Mouse (Mus musculus) lung, embryonic 14.5 days (tissue): Measurements from ENCODE around the gene Prkce. TPM values are rescaled to one million over a fixed set of nuclear protein-coding genes. Genes with fewer than 3 reads are reported as not detected.

Source experiments
- ATAC-seq: fragments of 200-750 bp; cut with Nextera tagmentation; 2 replicates; pipeline ENCODE4 v1.8.0; 2017; ENCODE audit warnings: mild to moderate bottlenecking, moderate TSS enrichment, moderate library complexity; ENCODE audit not compliant: insufficient read depth
- DNase-seq: peaks from one replicate; pipeline ENCODE4 v3.0.0-alpha.2; 2015
- H3K27ac ChIP-seq: fragments of 300-500 bp; sonication (generic); 2 replicates; pipeline ENCODE4 v1.5.1; 2014; ENCODE audit warnings: low read depth, mild to moderate bottlenecking, moderate library complexity
- H3K27me3 ChIP-seq: fragments of 300-500 bp; sonication (generic); 2 replicates; pipeline ENCODE4 v1.6.1; 2014; ENCODE audit warnings: low read length, control low read depth; ENCODE audit not compliant: insufficient read depth
- H3K36me3 ChIP-seq: fragments of 300-500 bp; sonication (generic); 2 replicates; pipeline ENCODE4 v1.6.1; 2014; ENCODE audit warnings: control low read depth; ENCODE audit not compliant: insufficient read depth
- H3K4me1 ChIP-seq: fragments of 300-500 bp; sonication (generic); 2 replicates; pipeline ENCODE4 v1.6.1; 2014; ENCODE audit warnings: antibody characterized with exemption, control low read depth; ENCODE audit not compliant: insufficient read depth
- H3K4me2 ChIP-seq: fragments of 300-500 bp; sonication (generic); 2 replicates; pipeline ENCODE4 v1.6.1; 2014; ENCODE audit warnings: mild to moderate bottlenecking
- H3K4me3 ChIP-seq: fragments of 300-500 bp; sonication (generic); 2 replicates; pipeline ENCODE4 v1.5.1; 2014; ENCODE audit warnings: low read depth, low read length
- H3K9ac ChIP-seq: fragments of 300-500 bp; sonication (generic); 2 replicates; pipeline ENCODE4 v1.6.1; 2014
- H3K9me3 ChIP-seq: fragments of 300-500 bp; sonication (generic); 2 replicates; pipeline ENCODE4 v1.6.1; 2016; ENCODE audit warnings: low read depth, low read length, control low read depth
- CTCF ChIP-seq: IDR thresholded peaks from 2 replicates; pipeline ENCODE4 v1.5.1; 2016; ENCODE audit warnings: antibody characterized with exemption, low read depth
- WGBS: fragments of 180-500 bp; shearing (Covaris S2); extraction: QIAGEN DNeasy Blood & Tissue Kit; methylation state at CpG from one replicate; pipeline ENCODE4 v1.1.7; 2014; 5-methylcytosine and 5-hydroxymethylcytosine counted together
- polyA plus RNA-seq: library from polyadenylated mRNA; unstranded; fragments of >200 nt; fragmentation: Nextera tagmentation; extraction: Ambion mirVana; gene quantifications from 2 replicates; pipeline ENCODE4 v1.2.1, GENCODE M21; 2014

The Prkce gene
- polyA plus RNA-seq, 1 experiment from 2014 or later, result 10.1 TPM

DNA sequence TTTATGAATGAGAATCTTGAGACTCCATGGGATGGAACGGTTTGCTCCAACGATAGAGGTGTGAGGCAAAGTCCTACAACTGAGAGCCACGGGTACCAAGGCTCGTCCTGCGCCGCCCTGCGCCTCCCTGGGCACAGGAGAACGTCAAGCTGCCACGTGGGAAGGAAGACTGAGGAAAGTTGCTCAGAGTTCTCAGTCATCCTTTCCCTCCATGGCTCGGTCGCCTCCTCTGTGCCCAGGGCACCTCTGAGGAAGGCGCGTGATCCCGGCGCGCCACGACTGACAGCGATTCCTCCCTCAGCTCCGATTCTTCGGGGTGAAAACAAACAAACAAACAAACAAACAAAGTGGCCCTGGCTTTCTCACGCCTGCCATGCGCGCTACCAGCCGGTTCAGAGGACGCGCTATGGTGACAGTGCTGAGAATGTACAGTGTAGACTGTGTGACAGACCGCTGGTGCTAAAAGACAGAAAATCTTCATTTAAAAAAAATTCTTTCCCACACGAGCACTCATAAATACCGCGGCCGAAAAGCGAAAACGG, 23.0 kb upstream of the Prkce start:
- Histone ChIP-seq H3K27me3 (no peaks in the 10 kb centered on the region), H3K4me1 (no peaks in the 10 kb centered on the region), H3K4me2 (peak overlapping the region; percentile 91), H3K9ac (peak overlapping the region; percentile 80), H3K4me3 (peak overlapping the region; percentile 72), H3K27ac (peak overlapping the region; percentile 56; the same call in 1 of the 2 replicates), H3K9me3 (no peaks in the 10 kb centered on the region), H3K36me3 (peaks cover 4% of the 10 kb centered on the region; the same call in 1 of the 2 replicates)
- WGBS, result under 1% methylated on average over 33 of the region's 33 CpGs
- DNase-seq, result no peak
- peak; percentile 85 for ATAC-seq
- no peak for TF ChIP-seq CTCF

DNA sequence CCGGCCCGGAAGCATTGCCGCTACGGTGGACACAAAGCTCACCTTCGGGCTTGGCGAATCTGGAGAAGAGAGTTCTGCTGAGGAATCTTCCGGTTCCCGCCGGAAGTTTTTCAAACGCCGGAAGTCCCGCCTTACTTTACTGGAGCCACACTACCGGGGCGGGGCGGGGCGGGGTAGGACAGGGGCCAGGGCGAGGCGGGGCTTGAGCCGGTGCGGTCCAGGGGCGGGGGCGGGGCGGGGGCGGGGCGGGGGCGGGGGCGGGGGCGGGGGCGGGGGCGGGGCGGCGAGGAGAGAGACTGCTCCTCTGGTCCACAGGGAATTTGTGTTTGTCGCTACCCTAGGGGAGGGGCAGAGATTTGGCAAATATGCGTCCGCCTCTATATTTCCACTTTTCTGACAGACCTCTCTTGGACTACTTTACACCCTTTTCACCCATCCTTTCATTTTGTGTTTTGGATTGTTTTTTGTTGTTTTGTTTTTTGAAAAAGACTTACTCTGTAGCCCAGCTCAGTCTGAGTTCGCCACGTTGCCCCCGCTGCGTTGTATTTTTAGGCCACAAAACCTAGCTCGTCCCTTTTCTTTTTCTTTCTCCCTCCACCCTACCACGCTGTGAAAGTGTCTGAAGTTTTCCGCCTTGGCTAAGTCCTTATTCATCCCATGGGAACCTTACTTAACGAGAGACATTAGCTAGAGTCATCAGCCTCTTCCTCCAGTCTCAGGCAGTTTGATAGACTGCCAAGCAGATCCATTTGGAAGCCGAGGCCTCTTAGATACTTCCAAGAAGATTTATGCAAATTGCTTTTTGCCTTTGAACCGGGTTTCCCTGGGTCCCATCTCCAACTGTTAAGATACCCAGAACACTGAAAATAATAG, 22.3 kb upstream of the Prkce start, which contains the start of gene Srbd1:
Gene Srbd1, minus strand, starts transcription at position 97 of the 873 bp plus-strand sequence.
- no peaks in the 10 kb centered on the region for H3K27me3 ChIP-seq
- DNase-seq (peak; percentile 97), ATAC-seq (peak; percentile 96)
- H3K36me3 ChIP-seq, result 0 out of 2 replicates have a peak, but pooled peaks cover 4% of the 10 kb centered on the region
- no peaks in the 10 kb centered on the region for H3K4me1 ChIP-seq
- peak within 1 kb of the TSS; percentile 72 for H3K4me3 ChIP-seq
- H3K27ac ChIP-seq, result peak within 1 kb of the TSS; percentile 56; the same call in 1 of the 2 replicates
- H3K9me3 ChIP-seq, result no peaks in the 10 kb centered on the region
- peak within 1 kb of the TSS; percentile 91 for H3K4me2 ChIP-seq
- TF ChIP-seq CTCF, result no peak
- WGBS, result 3% methylated on average over 32 of the region's 45 CpGs
- peak within 1 kb of the TSS; percentile 80 for H3K9ac ChIP-seq

DNA sequence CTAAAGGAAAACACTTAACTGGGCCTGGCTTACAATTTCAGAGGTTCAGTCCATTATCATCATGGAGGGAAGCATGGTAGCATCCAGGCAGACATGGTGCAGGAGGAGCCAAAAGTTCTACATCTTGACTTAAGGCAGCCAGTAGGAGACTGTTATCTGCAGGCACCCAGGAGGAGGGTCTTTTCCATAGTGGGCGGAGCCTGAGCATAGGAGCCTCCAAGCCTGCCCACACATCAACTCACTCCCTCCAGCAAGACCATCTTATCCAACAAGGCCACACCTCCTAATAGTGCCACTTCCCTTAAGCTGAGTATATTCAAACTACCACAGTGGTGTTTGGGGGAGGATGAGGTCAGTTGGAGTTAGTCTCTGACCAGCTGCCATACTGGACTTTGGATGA, 17.9 kb upstream of the Prkce start:
- no peak for DNase-seq
- no peaks in the 10 kb centered on the region for H3K27me3 ChIP-seq
- H3K9ac ChIP-seq, result no peak overlapping the region
- no peak overlapping the region for H3K27ac ChIP-seq
- no peaks in the 10 kb centered on the region for H3K4me1 ChIP-seq
- no peak overlapping the region for H3K4me2 ChIP-seq
- no peaks in the 10 kb centered on the region for H3K9me3 ChIP-seq
- no peaks in the 10 kb centered on the region for H3K36me3 ChIP-seq
- no peak for TF ChIP-seq CTCF
- WGBS, result 81% methylated on average over 1 of the region's 1 CpGs
- no peak for ATAC-seq
- no peak overlapping the region for H3K4me3 ChIP-seq

DNA sequence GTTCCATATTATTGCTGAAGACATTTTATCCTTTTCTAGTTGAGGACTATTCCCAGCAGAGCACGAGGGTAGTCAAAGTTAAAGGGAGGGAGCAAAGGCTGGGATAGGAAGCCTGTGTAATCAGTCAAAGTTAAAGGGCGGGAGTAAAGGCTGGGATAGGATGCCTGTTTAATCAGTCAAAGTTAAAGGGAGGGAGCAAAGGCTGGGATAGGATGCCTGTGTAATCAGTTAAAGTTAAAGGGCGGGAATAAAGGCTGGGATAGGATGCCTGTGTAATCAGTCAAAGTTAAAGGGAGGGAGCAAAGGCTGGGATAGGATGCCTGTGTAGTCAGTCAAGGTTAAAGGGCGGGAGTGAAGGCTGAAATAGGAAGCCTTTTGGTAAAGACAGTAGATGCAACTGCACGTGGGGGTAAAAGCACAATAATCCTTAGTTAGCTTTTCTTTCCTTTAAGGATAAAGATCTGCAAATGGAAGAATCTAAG, 16.7 kb upstream of the Prkce start:
- TF ChIP-seq CTCF, result no peak
- H3K36me3 ChIP-seq, result no peaks in the 10 kb centered on the region
- H3K4me3 ChIP-seq, result no peak overlapping the region
- no peaks in the 10 kb centered on the region for H3K4me1 ChIP-seq
- no peak overlapping the region for H3K9ac ChIP-seq
- WGBS, result 7% methylated on average over 5 of the region's 5 CpGs
- H3K27ac ChIP-seq, result no peak overlapping the region
- H3K27me3 ChIP-seq, result no peaks in the 10 kb centered on the region
- no peak overlapping the region for H3K4me2 ChIP-seq
- DNase-seq (peak; percentile 91), ATAC-seq (peak; percentile 95)
- no peaks in the 10 kb centered on the region for H3K9me3 ChIP-seq

DNA sequence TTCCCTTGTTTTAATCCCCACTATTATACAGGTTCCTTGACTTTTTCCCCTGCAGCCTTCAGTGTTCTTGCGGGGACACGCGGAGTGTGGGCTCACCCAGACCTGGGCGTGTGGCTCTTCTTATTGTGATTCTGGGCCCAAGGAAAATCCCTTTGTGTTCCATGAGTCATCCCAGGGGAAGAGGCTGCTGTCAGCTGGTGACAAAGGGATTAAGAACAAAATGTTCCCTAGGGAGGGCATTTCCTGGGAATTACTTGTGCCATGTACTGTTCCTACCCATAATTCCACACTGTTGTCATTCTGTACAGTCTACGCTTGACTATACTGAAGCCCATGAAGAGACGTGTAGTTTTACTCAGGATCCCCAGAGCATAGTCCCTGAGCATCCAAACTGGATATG, 10.6 kb upstream of the Prkce start:
- Histone ChIP-seq H3K4me1 (no peaks in the 10 kb centered on the region), H3K4me3 (no peak overlapping the region), H3K36me3 (no peaks in the 10 kb centered on the region), H3K4me2 (no peak overlapping the region), H3K9ac (no peak overlapping the region), H3K27me3 (no peaks in the 10 kb centered on the region), H3K9me3 (no peaks in the 10 kb centered on the region), H3K27ac (no peak overlapping the region)
- no peak for TF ChIP-seq CTCF
- 87% methylated on average over 6 of the region's 6 CpGs for WGBS
- no peak for ATAC-seq
- DNase-seq, result no peak

DNA sequence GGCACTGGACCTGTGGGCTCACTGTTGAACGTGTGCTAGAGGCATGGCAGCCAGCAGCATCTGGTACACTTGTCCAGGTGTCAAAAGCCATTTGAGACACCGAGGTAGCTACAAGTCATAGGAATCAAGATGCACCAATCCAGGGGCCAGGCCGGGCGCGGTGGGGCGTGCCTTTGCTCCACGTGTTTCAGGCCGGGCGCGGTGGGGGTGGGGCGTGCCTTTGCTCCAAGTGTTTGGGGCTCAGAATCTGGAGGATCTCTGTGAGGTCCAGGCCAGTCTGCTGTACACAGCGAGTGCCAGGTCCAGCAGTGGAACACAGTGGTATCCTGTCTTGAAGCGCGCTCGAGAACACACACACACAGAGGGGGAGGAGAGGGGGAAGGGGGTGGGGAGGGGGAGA, 4.9 kb upstream of the Prkce start:
- H3K4me2 ChIP-seq, result no peak overlapping the region
- TF ChIP-seq CTCF, result no peak
- no peak for ATAC-seq
- H3K4me1 ChIP-seq, result no peaks in the 10 kb centered on the region
- H3K9ac ChIP-seq, result no peak overlapping the region
- WGBS, result 67% methylated on average over 15 of the region's 15 CpGs
- H3K9me3 ChIP-seq, result no peaks in the 10 kb centered on the region
- DNase-seq, result no peak
- H3K27me3 ChIP-seq, result no peaks in the 10 kb centered on the region
- no peak overlapping the region for H3K4me3 ChIP-seq
- no peak overlapping the region for H3K27ac ChIP-seq
- H3K36me3 ChIP-seq, result no peaks in the 10 kb centered on the region

DNA sequence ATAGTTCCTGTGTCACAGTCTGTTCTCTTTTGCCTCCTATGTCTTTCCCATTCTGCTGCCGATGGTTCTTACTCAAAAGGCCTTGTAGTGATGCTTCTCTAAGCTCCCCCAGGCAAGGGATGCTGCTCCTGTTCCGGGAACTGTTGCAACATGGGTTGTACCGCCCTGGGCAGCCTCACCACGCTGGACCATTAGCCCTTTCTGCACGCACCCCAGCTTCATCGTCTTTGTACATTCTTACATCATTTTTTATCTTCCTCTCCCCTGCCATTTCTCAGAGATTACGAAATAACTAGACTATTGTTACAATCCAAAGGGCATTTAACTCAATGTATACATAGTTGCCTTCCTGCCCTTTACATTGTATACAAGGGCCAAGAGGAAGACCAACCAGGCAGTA, 3.2 kb upstream of the Prkce start:
- TF ChIP-seq CTCF, result no peak
- no peak overlapping the region for H3K4me2 ChIP-seq
- H3K9ac ChIP-seq, result no peak overlapping the region
- no peaks in the 10 kb centered on the region for H3K27me3 ChIP-seq
- no peak for DNase-seq
- no peak overlapping the region for H3K4me3 ChIP-seq
- H3K9me3 ChIP-seq, result no peaks in the 10 kb centered on the region
- H3K4me1 ChIP-seq, result peaks cover 9% of the 10 kb centered on the region
- no peak overlapping the region for H3K27ac ChIP-seq
- ATAC-seq, result no peak
- 62% methylated on average over 7 of the region's 7 CpGs for WGBS
- H3K36me3 ChIP-seq, result no peaks in the 10 kb centered on the region
